Mouse (Mus musculus): ENCODE results near the gene Gstp2. TPM values are rescaled to one million over a fixed set of nuclear protein-coding genes. Genes with fewer than 3 reads are reported as not detected.
A peak's percentile ranks its signal among the peaks of the same experiment; 100 is the strongest.

Gstp2 gene
- polyA plus RNA-seq, 1 experiment: 188 TPM

DNA sequence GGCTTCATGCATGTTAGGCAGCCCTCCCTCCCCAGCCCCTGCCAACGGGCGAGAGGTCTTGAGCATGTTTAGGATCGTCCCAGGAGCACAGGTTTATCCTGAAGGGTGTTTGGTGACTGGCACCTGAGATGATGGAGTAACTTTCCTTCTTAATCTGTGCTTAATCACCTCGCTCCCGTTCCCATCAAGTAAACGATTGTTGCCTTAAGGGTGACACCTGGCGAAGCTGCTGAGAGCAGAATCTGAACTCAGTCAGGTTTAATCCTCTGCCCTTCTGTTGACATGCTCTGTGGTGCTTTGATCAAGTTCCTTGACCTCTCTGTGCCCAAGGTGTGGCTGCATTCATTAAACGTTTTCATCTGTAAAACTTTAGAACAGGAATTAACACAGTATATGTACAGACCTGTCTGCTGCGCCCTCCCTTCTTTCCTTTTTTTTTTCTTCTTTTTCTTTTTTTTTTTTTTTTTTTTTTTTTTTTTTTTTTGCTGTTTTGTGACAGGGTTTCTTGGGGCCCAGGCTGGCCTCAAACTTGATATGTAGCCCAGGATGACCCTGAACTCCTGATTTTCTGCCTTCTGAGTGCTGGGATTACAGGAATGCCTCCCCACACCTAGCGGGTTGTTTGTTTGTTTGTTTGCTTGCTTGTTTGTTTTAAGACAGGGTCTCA lies 27.8 kb downstream of the Gstp2 start:
- WGBS: 56% methylated on average over 10 of the region's 10 CpGs
- DNase-seq (ENCODE audit: low read depth, low spot score): no peak

DNA sequence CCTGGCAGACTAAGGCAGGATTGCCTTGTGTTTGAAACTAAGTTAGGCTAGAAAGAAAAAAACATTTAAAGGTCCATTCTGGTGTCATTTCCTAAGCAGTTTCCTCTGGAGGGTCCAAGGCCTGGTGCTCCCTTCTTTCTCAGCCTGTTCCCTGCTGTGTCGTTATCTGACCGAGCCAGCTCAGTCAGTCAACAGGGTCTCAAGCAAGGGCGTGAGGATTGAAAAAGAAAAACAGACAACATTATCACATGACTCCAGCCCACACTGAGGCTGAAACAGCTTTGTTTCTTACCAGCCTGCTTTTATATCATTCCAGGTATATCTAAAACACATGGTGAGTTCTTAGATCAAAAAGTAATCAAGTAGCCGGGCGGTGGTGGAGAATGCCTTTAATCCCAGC lies 30.2 kb downstream of the Gstp2 start:
- DNase-seq (ENCODE audit: low read depth, low spot score): no peak
- WGBS: 79% methylated on average over 5 of the region's 5 CpGs

DNA sequence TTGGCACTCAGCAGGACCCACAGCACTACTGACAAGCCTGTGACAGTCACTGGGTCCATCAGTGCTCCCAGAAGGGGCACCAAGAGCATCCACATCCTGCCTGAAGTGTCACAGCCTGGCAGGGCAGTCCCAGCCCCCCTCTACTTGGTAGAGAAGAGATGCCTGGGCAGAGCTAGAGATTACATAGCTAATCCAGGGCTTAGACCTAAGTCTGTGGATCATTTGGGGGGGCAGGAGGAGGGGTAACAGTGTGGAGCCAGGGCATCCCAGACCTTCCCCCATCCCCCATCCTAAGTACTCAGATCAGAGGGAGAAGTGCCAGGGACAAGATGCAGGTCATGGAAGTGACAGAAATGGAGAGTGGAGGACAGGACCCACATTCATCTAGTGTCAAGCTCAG lies 31.0 kb downstream of the Gstp2 start:
- DNase-seq (ENCODE audit: low read depth, low spot score): no peak

DNA sequence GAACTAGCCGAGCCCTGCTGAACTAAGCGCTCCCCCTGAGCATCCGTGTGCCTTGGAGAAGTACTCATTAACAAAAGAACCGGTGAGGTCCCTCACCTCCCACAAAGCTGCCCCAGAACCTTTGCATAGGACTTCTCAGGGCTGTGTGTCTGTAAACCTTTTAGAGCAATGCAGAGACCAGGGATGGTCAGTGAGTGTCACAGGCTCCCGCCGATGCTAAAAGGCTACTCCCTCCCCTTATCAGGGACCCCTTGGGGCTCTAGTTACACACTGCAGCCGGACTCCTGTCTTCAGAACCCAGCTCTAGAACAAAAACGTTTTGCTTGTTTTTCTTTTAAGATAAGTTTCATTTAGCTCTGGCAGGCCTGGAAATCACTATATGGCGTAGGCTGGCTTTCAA lies 32.8 kb downstream of the Gstp2 start:
- 31% methylated on average over 9 of the region's 9 CpGs for WGBS
- DNase-seq (ENCODE audit: low read depth, low spot score): no peak

GRCm38 (mm10) chr19:4012432-4013022 lies 33.3 kb downstream of the Gstp2 start, which contains the start of gene Ndufv1:
Gene Ndufv1 (minus strand): TSS chr19:4012806.
- peak; percentile 99 for DNase-seq (ENCODE audit: low read depth, low spot score)
- WGBS: under 1% methylated on average over 45 of the region's 45 CpGs

DNA sequence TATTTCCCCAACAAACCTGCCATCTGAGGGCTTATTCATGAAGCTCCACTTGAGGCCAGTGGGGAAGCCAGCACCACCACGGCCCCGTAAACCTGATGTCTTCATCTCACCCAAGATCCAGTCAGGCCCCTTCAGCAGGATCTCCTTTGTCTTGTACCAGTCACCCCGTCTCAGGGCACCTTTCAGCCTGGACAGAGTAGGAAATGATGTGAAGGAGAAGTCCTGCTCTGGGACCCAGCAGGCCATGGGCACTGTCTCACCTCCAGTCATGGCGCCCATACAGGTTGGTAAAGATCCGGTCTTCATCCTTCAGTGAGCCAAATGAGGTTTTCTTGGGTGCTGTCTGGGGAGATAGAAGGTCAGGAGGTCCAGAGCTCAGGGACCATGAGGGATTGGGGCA lies 34.7 kb downstream of the Gstp2 start:
- DNase-seq (ENCODE audit: low read depth, low spot score): no peak
- WGBS: 93% methylated on average over 5 of the region's 5 CpGs

GRCm38 (mm10) chr19:4005971-4006370 lies 39.9 kb downstream of the Gstp2 start:
- DNase-seq (ENCODE audit: low read depth, low spot score): no peak
- WGBS: 91% methylated on average over 8 of the region's 8 CpGs

- 80% methylated on average over 9 of the region's 9 CpGs for WGBS
- no peak for DNase-seq (ENCODE audit: low read depth, low spot score)
These were observed 40.7 kb downstream of the Gstp2 start for GRCm38 (mm10) chr19:4005091-4005490.

- 89% methylated on average over 15 of the region's 15 CpGs for WGBS
- DNase-seq (ENCODE audit: low read depth, low spot score): no peak
These were observed 41.5 kb downstream of the Gstp2 start for GRCm38 (mm10) chr19:4004331-4004730.

DNA sequence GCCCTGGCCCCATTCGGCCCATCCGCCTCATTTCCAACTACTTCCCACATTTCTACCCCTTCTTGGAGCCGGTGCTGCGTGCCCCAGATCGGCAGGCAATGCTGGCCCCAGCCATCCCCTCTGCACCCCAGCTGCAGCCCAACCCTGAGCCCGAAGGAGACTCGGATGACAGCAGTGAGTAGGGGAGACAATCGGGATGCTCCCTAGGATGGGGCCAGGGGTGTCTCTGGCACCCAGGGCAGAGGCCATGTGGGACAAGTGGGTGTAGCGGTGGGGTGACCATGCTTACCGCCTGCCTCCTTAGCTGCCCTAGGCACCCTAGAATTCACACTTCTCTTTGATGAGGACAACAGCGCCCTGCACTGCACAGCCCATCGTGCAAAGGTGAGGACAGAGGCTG lies 42.2 kb downstream of the Gstp2 start:
- DNase-seq (ENCODE audit: low read depth, low spot score): no peak
- WGBS: 81% methylated on average over 12 of the region's 12 CpGs

DNA sequence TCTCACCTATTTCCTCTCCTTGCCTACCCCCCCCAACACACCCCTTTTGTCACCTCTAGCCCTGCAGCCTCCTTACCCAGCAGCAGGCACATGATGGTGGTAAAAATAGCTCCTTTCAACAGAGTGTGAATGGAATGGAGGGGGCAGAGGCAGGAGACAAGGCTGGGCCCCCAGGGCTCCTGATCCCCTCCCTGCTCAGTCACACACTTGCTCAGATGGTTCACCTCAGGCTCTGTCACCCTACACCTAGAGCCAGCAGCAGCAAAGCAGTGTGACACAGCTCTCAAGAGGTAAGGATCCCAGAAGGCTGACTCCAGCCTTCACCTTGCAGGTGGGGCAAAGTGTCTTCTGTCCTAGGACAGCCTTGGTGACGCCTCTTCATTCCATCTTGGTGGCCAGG lies 42.7 kb downstream of the Gstp2 start, which contains the start of gene Doc2g:
Gene Doc2g, plus strand, starts transcription at position 202 of the 400 bp plus-strand sequence.
- WGBS: 83% methylated on average over 1 of the region's 1 CpGs
- no peak for DNase-seq (ENCODE audit: low read depth, low spot score)

DNA sequence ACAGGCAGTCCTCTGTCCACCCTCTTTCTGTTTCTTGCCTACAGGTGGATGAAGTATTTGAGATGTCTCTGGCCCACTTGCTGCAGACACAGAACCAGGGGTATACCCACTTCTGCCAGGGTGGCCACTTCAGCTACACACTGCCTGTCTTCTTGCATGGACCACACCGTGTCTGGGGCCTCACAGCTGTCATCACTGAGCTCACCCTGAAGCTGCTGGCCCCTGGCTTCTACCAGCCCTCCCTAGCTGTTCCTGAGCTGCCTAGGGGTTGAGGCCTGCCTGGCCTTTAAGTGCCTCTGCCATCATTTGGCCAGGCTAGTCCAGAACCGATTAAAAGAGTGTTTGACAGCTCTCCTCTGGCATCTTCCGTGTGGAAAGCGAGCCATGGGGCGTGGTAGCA lies 44.1 kb downstream of the Gstp2 start:
- 65% methylated on average over 5 of the region's 5 CpGs for WGBS
- no peak for DNase-seq (ENCODE audit: low read depth, low spot score)

GRCm38 (mm10) chr19:4000949-4001525 lies 44.8 kb downstream of the Gstp2 start:
- no peak for DNase-seq (ENCODE audit: low read depth, low spot score)
- 18% methylated on average over 17 of the region's 17 CpGs for WGBS

- DNase-seq (ENCODE audit: low read depth, low spot score): peak; percentile 94
- under 1% methylated on average over 64 of the region's 64 CpGs for WGBS
These were observed 45.5 kb downstream of the Gstp2 start, which contains the start of the genes Nudt8 and Gm49405 for GRCm38 (mm10) chr19:4000119-4000900. Gene Nudt8 (plus strand): TSS chr19:4000580. Gene Gm49405 (plus strand): TSS chr19:4000626.

DNA sequence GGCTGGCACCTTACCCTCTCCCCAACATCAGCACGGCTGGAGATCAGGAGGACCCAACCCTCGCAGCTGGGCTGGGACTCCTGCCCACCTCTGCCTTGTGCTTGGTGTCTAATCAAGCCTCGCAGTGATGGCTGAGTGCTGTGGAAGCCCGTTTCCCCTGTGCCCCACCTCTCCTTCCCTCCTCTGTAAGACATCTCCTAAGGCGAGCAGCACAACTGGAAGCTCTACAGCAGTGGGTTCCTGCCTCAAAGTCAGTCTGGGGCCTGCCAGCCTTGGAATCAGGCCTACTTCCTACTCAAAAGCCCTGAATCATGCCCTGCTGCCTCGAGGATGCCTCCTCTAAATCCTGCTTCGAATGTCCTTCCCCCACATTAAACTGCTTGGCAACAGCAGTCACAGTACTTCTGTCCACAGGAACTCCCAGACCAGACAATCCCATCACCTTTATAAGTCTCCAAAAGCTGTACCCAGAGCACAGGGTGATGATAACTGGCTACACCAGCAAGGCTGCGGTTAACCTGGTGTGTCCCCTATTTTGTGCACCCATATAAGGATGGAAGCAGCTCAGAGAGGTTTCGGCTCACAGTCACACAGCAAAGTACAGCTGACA lies 46.6 kb downstream of the Gstp2 start:
- WGBS: 80% methylated on average over 9 of the region's 9 CpGs
- no peak for DNase-seq (ENCODE audit: low read depth, low spot score)

GRCm38 (mm10) chr19:3998335-3998734 lies 47.5 kb downstream of the Gstp2 start:
- no peak for DNase-seq (ENCODE audit: low read depth, low spot score)
- WGBS: 81% methylated on average over 8 of the region's 8 CpGs

- 37% methylated on average over 8 of the region's 8 CpGs for whole genome bisulfite sequencing
- DNase-seq (ENCODE audit: low read depth, low spot score): no peak
These were observed 48.6 kb downstream of the Gstp2 start for GRCm38 (mm10) chr19:3997231-3997630.

- WGBS: 68% methylated on average over 8 of the region's 8 CpGs
- DNase-seq (ENCODE audit: low read depth, low spot score): no peak
These were observed 49.1 kb downstream of the Gstp2 start for GRCm38 (mm10) chr19:3996747-3997146.

DNA sequence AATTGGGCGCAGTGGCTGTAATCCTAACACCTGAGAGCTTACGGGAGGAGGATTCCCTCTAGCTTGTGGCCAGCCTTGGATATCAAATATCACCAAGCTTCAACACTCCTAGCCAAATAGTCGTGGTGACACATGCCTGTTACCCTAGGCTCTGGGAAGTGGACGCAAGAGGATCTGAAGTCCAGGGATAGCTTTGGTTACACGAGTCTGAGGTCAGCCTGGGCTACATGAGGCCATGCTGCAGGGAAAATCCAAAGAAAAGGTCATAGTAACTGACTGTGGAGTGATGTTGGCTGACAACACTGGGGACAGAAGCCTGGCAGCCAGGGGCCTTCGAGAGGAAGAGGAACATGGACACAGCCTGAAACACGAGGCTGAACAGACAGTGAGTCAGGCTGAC lies 49.7 kb downstream of the Gstp2 start:
- 65% methylated on average over 7 of the region's 7 CpGs for WGBS
- no peak for DNase-seq (ENCODE audit: low read depth, low spot score)

- DNase-seq (ENCODE audit: low read depth, low spot score): no peak
- 76% methylated on average over 3 of the region's 3 CpGs for WGBS
These were observed 50.3 kb downstream of the Gstp2 start for GRCm38 (mm10) chr19:3995505-3995904.

All from large intestine, adult 2 months (tissue).